Mouse (Mus musculus) kidney, postnatal 4 days (tissue): ENCODE measurements around the gene Snx21.
A peak's percentile ranks its signal among the peaks of the same experiment; 100 is the strongest.

Source experiments
- DNase-seq, 2 experiments: peaks; one replicate each; pipeline ENCODE4 v3.0.0; 2021; ENCODE audit warnings: mixed read lengths in 2 of 2

The Snx21 gene

DNA sequence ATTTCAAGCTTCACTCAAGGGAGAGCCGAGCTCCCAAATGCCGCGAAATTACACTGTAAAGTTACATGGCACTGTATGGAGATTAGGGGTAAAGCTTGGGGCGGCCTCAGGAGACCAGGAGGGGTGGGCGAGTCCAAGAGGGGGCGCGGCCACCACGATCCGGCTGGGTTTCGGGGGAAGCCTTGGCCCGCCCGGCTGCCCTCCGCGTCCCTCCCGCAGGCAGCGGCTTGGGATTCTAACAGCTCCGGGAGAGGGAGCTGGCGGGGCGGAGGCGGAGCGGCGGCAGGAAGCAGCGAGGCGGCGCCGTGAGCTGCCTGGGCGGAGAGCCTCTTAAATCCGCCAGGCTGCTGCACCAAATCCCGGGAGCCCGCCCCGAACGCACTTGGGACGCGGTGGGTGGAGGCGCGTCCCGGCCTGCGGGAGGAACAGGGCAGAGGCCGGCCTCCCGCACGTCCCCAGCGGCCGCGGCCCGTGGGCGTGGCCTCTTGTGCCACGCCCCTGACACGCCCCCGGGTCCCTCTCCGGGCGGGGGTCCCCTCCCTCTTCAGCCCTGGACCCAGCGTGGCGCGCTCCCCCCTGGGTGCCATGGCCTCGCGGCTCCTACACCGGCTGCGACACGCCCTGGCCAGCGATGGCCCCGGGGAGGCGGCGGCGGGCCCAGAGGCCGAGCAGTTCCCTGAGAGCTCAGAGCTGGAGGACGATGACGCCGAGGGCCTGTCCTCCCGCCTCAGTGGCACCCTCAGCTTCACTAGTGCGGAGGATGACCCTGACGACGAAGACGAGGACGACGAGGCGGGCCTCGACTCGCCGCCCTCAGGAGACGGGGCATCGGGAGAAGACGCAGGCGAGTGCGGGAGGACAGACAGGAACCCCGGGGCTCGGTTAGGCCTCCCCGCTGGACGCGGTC lies at the start of gene Snx21:
Snx21 (plus strand) TSS at position 343 of the 907 bp plus-strand sequence.
- peak; percentile 88 to 93 for DNase-seq

DNA sequence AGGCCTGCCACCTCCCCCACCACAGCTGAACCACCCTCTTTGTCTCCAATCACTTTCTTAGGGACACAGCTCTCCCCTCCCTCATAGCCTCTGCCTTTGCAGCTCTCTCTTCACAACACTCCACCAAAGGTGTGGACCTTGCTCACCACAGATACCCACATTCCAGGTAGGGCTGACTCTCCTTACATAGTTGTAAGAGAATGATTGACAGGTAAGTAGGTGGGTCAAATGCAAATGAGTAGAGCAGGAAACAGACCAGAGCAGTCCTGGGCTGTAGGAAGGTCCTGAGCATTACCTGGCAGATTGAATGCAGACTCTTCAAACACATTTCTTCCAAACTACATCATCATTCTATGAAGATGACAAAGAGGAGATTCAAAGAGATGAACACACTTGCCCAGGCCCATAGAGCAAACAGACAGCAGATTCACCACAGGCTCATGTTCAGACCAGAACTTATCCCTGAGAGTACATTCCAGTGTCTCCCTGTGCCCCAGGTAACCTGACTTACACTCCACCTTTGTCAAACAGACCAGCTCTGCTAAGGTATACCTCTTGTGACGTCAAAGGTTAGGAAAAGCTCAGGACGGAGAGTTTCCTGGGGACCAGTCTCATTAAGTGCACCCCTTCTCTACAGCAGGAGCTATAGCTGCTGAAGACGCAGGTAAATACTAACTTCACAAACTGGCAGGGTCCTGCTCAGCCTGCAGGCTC lies 48.1 kb upstream of the Snx21 start:
- DNase-seq = peak in 1 of 2 experiments; percentile 17

DNA sequence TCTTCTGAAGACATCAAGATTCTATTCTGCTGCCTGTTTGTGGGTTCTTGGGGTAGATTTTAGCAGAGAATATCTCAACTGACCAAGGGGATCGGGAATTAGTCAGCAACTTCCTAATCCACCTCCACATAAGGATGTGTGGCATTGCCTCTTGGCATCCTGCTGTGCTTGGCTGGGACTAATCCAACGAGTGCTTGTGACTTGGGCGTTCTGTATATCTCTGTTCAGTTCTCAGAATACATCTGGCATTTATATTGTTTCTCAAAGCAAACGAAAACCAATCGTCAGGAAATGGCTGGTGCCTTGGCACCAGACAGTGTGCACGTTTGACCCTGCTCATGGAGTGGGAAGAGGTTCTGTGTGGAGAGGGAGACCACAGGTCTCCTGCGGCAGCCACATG lies 45.7 kb upstream of the Snx21 start:
- no peak for DNase-seq

DNA sequence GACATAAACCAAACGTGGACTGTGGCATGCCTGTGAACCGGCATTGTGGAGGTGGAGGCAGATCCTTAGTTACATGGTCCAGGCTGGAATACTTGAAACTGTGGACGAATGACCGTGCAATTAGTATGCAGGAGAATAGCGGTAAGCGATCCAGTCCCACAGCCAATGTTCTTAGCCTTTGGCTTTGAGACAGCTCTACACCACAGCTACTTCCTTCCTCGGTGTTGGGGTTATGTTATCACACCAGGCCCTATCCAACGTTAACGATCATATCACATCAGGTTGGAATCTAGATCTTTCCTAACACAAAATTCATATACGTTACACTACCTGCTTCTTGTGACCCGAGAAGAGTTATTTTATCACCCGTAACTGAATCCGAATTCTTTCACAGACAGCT lies 40.6 kb upstream of the Snx21 start:
- DNase-seq = no peak

DNA sequence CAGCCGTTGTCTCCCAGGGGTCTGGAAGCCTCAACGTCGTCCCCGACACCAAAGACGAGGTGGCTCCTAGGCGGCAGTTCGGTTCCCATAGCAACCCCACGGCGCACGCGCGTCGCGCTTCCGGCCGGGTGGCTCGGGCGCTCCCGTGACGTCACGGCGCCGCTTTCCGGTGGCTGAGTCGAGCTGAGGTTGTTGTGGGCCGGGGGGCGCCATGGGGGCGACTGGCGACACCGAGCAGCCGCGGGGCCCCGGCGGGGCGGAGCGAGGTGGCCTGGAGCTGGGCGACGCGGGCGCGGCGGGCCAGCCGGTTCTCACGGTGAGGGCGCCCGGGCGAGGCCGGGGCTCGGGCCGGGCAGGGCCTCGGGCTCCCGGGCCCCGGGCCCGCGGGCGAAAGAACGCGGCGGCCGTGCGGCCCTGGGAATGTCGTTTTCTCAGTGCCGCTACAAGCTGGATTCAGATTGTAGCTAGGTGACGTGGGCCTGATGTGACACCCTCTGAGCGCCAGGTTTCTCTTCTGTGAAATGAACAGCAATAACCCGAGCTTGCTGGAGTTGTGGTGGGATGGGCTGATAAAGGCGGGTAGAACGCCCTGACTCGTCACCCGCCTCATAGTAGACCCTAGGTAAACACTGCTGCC lies 39.7 kb upstream of the Snx21 start, which contains the start of the genes Wfdc3 and Dnttip1:
Wfdc3 (minus strand) TSS at position 89 of the 637 bp plus-strand sequence.
Dnttip1 (plus strand) TSS at position 141 of the 637 bp plus-strand sequence.
- DNase-seq = peak; percentile 96 to 97

DNA sequence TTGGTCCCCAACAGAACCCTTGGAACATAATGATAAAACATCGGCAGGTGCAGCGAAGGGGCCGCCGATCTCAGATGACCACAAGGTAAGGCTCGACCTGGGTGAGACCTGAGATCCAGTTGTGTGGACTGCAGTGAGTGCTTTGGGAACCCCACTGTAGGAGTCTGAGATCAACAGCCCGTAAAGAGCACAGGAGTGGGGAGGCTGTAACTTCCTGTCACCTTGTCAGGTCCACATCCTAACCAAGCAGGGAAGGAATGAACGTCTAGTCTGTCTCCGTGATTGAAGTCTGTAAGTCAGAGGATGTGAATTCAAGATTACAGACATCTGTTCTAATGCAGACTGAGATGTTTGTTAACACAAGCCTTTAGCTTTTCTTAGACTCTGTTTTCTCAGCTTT lies 38.9 kb upstream of the Snx21 start:
- DNase-seq = no peak

DNA sequence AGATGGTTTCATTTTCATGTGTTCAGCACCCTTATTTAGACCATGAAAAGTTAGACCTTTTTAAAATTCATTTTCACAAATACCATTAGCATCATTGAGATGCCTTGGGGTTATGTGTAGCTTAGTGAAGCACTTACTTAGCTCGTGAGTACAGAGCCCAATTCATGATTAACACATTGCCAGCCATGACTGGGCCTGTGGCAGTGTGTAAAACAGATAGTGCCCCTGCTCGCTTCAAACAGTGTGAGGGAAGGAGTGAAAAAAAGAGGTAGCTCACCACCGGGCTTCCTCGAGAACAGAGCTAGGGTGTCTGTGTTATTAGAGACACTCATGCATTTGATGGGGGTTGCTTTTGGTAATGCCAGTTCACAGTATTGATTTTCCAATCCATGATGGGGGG lies 37.4 kb upstream of the Snx21 start:
- no peak for DNase-seq

DNA sequence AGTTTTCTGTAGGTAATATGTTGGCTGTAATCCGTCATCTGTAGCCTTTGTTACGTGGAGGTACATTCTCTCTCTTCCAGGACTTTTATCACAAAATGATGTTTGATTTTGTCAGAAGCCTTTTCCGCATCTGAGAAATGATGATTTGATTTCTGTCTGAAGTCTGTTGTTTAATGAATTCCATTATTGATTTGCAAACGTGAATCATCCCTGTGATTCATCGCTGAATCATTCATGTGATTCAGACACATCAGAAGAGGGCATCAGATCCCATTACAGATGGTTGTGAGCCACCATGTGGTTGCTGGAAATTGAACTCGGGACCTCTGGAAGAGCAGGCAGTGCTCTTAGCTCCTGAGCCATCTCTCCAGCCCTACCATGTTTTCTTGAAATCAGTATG lies 36.6 kb upstream of the Snx21 start:
- no peak for DNase-seq

DNA sequence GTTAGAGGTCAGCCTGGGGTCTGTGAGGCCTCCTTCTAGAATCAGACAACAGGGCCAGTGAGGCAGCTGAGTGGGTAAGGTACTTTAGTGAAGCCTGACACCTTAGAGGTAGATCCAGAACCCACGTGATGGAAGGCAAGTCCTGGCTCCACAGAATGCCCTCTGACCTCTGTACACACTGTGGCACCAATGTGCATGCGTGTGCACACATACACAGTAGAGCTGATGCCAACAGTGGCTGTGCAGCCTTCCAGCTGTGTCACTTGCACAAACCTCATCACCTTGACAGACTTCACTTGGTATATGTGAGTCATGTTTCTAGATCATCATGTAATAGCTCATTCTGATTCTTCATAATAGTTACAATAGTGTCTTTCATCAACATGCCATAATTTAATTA lies 33.2 kb upstream of the Snx21 start:
- DNase-seq = no peak

DNA sequence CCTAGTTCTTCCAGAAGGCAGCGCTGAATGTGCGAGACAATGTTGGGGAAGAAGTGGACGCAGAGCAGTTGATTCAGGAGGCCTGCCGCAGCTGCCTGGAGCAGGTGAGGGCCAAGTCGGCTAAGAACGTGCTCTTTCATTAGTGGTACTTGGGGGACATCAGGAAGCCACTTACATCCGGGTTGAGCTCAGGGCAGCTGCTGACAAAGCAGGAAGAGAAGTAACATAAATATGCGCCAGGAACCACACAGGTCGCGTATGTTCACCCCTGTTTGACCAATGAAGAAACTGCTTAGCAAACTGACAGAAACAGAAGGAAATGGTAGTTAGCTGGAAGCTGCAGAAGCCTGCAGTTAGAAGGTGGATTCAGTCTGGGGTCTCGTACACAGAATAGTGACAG lies 31.5 kb upstream of the Snx21 start:
- DNase-seq = no peak

DNA sequence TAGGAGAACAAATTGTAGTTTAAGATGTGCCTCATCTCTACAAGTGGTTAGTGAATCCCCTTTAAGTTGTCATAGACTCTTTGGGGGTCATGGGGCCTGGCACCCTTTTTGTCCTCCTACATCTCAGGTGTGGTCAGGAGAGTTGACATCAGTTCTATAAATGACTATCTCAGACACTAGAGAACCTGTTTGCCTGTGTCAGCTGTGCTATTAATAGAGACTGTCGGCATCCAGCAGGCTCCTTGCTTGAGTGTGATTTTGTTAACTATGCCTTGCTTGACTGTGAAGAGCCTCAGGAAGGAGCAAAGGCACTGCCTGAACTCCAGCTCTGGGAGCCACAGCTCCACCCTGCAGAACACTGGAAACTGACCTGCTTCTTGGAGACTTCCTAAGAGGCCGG lies 30.8 kb upstream of the Snx21 start:
- no peak for DNase-seq

DNA sequence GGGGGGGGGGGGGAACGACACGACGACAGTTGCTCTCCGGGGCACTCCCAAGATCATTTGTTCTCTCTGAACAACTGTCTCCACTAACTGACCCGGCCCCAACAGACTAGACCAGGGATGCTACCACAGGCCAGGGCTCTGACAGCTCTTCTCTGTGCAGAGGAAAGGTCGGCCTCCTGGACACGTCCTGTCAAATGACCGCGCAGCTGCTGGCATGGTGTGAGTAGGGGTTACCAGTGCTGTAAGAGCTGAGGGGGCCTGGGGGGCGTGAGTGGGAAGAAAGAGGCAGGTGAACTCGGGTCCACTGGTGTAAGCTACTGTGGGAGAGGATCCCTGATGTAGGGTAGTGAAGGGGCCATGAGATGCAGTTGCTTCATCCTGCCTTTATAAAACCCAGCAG lies 27.8 kb upstream of the Snx21 start:
- DNase-seq = no peak

DNA sequence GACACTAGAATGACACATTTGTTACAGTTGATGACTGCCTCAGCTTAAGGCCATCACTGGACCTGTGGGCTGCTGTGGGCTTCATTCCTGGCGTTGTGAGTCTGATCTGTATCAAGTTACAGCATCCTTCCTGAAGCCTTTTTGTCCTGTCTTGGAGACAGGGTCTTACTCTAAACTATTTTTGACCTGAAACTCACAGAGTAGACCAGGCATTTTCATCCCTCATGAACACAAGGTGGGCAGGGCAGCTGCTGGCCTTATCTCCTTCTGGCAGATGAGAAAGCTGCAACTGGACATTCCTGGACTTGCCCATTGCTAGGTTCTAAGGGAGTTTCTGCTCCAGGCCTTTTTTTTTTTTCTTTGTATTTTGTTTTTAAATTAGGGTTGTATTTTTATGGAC lies 26.9 kb upstream of the Snx21 start:
- DNase-seq = no peak

DNA sequence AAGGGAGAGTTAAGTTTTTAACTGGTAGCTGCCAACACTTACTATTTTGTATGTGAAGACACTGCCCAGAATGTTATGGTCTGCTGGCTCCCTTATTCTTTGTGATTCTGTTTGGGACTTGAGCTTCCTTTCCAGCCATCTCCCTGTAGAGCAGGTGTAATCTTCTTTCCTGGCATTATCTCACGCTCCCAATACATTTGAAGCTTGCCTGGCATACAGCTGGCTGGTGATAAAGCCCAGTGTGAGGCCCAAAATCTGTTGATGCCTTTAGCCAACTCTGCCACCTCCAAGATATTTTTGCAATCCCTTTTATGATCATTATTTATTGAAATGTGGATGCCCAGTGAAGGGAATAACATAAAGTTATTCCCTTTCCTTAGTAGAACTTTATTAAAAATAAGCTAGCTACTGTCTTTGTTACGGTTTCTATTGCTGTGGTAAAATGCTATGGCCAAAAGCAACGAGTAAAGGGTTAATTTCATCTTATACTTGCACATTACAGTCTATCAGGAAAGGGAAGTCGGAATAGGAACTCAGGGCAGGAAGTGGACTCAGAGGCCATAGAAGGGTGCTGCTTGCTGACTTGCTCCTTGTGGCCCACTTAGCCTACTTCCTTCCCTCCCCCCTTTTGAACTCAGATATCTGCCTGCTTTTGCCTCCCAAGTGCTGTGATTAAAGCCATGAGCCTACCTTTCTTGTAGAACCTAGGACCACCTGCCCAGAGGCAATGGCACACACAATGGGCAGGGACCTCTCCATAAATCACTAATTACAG lies 25.4 kb upstream of the Snx21 start:
- DNase-seq = no peak

DNA sequence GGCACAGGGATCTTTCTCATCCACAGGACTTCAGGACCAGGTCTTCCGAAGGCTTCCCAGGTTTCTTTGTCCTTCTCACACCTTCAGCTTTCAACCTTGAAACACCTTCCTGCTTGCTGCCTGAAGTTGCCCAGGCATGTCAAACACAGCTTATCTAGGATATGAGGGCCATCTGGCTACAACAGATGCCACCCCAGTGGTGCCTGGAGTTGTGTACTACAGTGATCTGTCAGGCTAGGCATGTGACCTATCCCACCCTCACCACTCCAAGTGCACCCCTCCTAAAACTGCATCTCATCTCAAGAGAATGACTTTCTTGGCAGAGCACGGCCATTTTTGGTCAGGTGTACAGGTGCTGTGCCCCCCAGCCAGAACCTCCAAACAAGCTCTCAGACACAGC lies 24.1 kb upstream of the Snx21 start:
- DNase-seq = no peak

DNA sequence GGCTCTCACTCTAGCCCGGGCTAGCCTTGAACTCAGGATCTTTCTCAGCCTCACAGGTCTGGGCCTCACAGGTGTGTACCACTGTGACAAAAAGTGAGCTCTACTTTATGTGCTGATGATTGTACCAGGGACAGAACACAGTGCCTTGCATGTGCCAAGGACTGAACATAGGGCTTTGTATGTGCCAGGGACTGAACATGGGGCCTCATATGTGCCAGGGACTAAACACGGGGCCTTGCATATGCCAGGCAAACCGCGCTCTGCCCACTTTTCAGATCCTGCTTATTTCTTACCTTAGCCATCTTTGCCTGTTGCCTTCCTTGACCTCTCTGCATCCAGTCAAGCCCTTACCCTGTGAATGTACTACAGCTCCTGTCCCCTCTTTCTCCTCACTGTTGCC lies 23.7 kb upstream of the Snx21 start:
- no peak for DNase-seq

DNA sequence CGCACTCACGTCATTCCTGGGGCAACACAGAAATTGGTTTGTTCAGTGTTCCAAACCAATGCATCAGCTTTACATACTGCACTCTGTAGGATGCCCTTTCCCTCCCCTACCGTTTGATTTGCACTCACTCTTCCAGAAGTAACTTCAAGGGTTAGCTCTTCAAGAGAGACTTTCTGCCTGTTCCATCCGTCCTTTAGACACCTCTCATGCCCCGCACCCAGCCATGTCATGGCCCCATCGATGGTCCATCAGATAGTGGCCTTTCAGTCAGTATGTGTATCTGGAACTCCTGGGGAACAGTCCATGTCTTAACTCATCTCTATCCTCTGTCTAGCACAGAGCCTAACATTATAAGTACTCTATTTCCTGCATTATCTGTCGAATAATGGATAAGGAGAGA lies 23.0 kb upstream of the Snx21 start:
- DNase-seq = no peak

DNA sequence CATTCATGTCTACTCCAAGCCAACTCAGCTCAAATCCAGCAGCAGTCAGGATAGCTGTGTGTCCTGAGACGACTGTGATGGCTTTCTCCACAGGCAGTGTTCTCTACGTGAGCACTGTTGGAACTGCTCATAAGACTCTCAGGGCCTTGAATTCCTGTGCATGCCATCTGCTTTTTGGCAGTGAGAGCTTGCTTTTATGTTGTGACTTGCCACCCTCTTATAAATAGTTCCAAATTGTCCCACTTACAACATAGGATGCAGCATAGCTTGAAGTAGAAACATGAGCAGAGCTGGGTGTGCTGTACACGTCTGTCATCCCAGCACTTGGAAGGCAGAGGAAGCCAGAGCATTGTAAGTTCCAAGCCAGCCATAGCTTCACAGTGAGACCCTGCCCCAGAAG lies 19.8 kb upstream of the Snx21 start:
- no peak for DNase-seq

DNA sequence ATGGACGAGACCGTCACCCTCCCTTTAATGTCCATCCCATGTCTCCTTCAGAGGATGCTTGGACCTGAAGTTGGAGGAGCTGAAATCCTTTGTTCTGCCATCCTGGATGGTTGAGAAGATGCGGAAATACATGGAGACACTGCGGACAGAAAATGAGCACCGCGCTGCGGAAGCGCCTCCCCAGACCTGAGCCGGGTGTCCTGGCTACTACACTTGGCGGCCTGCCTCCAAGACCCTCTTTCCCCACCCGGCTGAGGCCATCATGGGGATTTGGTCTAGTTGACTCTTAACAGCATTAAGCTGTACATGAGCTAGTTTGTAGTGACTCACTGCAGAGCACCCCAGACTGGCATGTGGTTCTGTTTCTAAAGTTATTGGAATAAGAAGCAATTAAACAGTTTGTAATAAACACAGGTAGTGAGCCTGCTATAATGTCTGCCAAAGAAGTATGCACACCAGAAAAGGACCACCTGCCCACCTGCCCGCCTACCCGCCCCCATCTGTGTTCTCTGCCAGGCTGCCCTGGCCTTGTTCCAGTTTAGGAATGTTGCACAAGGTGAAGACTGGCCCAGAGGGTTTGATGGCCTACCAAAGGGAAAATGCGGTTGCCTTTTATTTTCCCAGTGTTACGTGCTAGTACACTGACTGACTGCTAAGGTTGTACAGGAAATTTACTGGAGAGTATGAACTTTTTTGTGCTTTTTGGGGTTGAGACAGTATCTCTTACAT lies 17.6 kb upstream of the Snx21 start:
- peak in 1 of 2 experiments; percentile 24 for DNase-seq

DNA sequence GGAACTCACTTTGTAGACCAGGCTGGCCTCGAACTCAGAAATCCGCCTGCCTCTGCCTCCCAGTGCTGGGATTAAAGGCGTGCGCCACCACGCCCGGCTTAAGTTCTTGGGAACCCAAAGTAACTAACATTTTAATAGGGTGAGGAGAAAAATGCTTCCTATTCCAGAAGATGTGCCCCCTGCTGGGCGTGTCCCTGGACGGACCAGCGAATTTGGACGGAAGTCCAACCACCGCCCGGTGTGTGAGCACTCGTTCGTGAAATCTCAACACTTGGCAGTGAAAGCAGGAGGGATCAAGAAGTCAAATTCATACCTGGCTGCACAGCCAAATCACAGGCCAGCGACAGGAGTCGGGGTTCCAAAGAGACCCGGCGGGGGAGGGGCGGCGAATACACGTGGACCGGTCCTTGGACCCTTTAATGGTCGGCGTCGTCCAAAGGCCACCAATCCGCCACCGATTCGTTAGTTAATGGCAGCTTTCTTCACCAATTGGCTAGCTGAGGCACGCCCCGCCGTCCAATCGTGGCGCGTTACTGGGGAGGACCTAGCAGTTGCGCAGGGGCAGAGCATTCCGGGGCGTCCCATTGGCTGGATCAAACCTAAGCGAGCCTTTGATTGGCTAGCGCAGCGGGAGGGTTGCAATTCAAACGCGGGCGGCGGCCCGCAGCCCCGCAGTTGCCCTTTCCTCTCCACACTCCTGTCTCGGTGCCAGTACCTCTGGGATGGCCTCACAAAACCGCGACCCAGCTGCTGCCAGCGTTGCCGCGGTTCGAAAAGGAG lies 16.2 kb upstream of the Snx21 start, which contains the start of gene Ube2c:
Ube2c (plus strand) TSS at position 641 of the 780 bp plus-strand sequence.
- peak; percentile 98 to 99 for DNase-seq

DNA sequence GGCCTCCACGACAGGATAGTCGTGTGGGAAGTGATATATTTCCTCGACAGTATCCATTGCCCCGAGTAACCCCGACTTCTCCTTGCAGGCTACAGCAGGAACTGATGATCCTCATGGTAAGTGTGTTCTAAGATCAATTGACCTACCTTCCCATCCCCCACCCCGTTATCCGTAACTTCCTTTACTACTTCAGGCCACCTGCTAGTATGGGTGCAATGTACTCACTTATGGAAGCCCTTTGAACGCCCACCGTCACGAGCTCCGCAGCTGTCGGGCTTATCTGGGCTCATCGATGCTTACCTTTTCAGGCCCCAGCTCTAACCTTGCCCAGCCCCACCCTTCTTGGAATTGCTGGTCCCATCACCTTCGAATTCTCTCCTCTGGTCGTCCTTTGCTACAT lies 15.3 kb upstream of the Snx21 start:
- no peak for DNase-seq
